Mouse (Mus musculus) embryo, embryonic 11.5 days (tissue): ENCODE measurements around the gene Nfkbie.

Experiments
- DNase-seq: peaks from one replicate; pipeline ENCODE4 v3.0.0-alpha.2; 2012; ENCODE audit warnings: low read depth, low spot score

Gene Nfkbie

GRCm38 (mm10) chr17:45596631-45597396 is 41.3 kb downstream of the Nfkbie start:
- DNase-seq: no peak

GRCm38 (mm10) chr17:45597787-45598186 is 42.3 kb downstream of the Nfkbie start:
- DNase-seq: no peak

- DNase-seq: no peak
These were observed 42.9 kb downstream of the Nfkbie start for GRCm38 (mm10) chr17:45598376-45598775.

DNA sequence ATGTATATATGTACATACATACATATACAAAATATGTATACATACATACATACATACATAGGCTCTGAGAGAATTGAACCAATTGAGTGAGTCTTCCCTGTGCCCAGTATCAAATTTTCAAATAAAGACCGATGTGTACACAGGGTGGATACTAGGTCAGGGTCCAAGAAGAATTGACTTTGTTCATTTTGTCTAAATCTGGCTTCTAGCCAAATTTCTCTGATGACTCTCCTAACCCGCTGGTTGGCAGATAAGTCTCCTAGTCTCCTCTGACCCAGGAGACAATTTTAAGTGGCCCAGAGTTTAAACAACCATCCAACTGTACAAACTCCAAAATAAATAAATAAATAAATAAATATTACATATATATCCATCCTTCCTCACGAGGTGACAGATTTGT is 43.4 kb downstream of the Nfkbie start:
- DNase-seq: no peak

DNA sequence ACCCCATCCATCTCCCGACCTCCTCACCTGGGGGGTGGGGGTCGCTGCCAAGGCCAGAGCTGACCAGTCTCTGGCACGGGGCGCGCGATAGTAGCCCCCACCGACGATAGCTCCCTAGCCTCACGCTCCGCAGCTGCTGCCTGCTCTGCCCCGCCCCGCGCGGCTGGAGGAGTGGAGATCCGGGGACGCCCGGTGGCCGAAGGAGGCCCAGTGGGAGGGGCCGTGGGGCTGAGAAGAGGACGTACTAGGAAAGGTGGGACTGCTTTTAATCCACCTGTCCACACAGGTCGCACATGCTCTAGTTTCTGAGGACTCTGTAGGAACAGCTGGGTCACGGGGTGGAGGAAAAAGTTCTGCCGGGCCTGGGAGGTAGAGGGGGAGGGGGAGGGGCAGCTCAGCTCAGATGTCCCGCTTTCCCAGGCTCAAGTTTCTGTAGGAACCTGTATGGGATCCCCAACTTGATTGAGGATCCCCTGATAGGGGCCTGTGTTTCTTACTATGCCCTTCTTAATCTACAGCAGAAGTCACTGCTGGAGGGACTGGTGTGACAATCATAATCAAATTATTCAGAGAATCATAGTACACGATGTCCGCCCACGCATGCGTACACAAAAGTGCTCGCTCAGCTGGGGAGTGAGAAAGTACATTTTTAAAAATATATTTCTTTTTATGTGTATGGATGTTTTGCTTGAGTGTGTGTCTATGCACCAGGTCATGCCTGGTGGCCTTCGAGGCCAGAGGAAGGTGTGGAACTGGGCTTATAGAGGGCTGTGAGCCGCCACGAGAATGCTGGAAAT is 44.1 kb downstream of the Nfkbie start, which contains the start of gene Slc29a1:
Gene Slc29a1 (minus strand): TSS at position 161 of the 797 bp plus-strand sequence.
- DNase-seq: no peak

- no peak for DNase-seq
These were observed 44.8 kb downstream of the Nfkbie start for GRCm38 (mm10) chr17:45600267-45600666.

GRCm38 (mm10) chr17:45601325-45601724 is 45.8 kb downstream of the Nfkbie start:
- DNase-seq: no peak

GRCm38 (mm10) chr17:45601877-45602304 is 46.4 kb downstream of the Nfkbie start, which contains the start of gene Mymx:
Gene Mymx (minus strand): TSS chr17:45602102.
- no peak for DNase-seq

DNA sequence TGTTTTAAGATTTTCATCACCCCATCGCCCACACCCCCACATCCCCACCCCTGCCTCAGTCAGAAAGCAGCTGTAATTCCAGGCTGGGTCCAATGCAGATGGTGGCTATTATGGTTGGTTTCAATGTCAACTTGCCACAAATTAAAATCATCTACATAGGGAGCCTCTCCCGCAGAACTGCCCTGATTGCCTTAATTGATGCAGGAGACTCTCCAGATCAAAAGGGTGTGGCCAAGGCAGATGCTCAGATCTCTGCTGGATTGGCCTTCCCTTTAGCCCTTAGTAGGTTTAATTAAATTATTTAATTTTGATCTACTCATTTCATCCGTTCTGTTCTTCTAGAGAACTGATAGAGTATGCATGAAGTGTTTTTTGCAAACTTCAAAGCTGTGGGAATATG is 47.5 kb downstream of the Nfkbie start:
- DNase-seq: no peak

DNA sequence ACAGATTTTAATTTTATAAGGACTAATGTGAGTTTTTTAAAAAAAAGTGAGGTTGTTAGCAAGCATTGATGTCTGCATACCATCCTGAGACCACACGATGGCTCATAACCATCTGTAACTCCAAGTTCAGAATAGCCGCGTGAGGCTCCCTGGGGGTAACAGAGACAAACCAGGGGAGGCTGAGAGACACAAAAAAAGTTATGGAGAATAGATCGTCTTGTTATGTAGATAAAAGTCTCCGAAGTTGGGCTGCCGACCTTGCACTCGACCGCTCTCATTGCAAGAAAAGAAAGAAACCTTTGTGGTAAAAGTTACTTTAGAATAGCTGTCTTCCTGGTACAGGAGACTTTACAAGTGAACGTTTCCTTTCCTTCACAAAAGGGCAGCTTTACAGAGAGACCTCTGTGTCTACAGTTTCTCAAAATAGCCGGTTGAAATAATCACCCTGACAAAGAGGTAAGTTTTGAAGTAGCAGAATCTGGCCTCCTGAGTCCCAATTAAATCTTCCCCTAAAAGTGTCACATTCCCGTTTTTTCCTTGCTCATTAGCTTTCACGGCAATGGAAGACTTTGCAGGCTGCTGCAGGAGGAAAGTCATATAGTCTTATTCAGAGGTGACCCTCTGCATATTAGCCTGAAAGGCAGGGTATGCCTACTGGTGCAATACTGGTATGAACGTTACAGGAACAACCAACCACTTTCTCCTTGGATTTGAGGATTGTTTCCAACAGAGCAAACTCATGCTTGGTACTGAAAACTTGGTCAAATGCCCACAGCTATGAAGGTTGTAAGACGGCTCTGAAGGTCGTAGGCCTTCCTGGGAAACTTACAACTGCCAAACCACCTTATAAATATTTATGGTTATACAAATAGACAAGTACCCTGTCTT is 51.7 kb downstream of the Nfkbie start:
- DNase-seq: no peak

- DNase-seq: no peak
These were observed 52.9 kb downstream of the Nfkbie start for GRCm38 (mm10) chr17:45608396-45608795.

GRCm38 (mm10) chr17:45610144-45610866 is 54.8 kb downstream of the Nfkbie start:
- DNase-seq: no peak

GRCm38 (mm10) chr17:45612008-45612407 is 56.5 kb downstream of the Nfkbie start:
- no peak for DNase-seq
